Mouse (Mus musculus) heart, adult 18-20 months (tissue): ENCODE measurements at regions not wholly inside any gene's neighbourhood (a gene's known extent, or its start where the extent isn't known, plus 50 kb on each side); places are given as distances from the start of the nearest gene placed in this dataset.
A peak's percentile ranks its signal among the peaks of the same experiment; 100 is the strongest.

Experiments
- DNase-seq, 2 experiments: peaks; one replicate each; pipeline ENCODE4 v3.0.0; 2021 to 2022; ENCODE audit warnings: mixed read lengths in 1 of 2

DNA sequence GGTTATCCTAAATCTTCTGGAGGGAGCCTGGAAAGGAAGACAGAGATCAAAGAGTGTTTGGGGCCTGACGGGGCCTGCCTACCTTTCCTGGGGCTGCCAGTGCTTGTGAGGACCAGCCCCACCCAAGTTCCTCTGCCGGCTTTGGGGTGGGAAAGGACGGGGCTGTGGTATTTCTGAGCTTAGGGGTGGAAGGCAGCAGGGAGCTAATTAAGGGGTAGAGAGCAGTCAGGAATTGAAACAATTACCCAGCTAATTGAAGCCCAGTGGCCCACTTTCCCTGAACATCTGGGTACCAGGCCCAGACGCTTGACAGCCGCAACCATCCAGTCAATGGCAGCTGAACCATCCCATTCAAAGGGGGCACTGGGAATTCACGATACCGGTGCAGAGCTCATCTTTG is 101.2 kb upstream of the Mycn start:
- no peak for DNase-seq

DNA sequence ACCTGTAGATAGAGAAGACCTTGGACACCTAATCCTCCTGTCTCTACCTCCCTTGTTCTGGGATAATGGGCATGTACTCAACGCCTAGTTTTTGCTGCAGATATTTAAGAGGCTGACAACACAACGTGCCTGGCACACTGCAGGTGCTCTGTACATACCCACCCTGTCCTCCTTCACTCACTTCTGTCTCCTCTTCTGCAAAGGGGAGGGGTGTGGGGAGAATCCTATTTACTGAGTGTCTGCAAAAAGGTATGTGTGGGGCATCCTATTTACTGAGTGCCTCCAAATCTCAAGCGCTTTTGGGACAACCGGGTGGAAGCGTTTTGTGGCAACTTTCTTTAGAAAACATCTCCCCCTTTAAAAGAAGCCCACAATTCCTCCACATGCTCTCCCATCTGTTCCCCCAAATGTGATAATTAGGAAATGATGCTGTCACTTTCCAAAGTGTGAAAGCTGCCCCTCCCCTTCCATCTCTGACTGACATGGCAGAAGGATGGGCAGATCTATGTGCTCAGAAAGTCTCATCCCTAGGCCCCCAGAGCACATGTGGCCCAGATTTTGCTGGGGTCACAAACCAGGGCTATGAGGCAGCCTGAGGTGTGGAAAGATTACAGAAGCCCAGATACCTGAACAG is 93.5 kb upstream of the Mycn start:
- DNase-seq: no peak

GRCm38 (mm10) chr12:13030333-13030732 is 88.6 kb upstream of the Mycn start:
- no peak for DNase-seq

DNA sequence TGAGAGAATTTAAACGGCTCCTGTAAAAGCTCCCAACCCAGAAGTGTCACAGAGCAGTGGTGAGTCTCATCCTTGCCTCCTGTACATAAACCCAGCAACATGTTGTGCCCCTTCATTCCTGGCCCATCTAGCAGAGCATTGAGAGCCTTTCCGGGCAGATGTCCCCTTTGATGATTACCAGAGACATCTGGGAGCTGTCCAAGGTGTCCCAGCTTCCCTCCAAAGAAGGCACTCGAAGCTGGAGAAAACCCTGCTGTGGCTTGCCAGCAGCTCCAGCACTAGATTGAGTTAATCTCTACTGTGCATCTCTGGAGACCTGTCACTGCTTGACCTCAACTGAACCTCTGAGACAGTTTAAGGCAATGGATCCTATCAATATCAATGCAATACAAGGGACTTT is 86.4 kb upstream of the Mycn start:
- no peak for DNase-seq

GRCm38 (mm10) chr12:13026041-13026580 is 84.4 kb upstream of the Mycn start:
- peak; percentile 38 to 49 for DNase-seq

DNA sequence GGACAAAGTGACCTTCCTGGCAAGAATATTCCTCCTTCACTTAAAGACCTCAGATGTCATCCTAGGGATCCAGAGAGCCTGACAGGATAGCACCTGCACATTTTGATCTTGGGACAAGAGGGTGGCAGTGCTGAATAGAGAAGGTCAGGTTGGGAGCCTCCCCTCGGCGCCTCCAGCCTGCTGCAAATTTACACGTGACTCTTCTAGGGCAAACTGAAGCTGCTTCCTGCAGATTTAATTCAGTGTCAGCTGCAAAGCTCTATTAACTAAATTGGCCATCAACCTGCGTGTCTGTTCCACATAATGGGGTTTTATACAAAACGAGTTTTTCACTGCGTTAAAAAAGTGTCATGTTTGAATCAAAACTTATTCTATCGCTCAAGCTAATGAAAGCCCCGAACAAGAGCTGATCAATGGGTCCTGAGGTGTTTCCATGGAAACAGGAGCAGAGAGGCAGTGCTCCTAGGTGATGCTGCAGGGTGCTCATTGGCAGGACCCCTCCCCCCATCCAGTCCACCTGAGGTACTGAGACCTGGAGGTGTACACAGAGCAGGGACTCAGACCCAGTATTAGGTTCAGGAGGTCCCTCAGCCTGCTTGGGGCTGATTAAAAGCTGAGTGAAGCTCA is 82.6 kb upstream of the Mycn start:
- DNase-seq: no peak

DNA sequence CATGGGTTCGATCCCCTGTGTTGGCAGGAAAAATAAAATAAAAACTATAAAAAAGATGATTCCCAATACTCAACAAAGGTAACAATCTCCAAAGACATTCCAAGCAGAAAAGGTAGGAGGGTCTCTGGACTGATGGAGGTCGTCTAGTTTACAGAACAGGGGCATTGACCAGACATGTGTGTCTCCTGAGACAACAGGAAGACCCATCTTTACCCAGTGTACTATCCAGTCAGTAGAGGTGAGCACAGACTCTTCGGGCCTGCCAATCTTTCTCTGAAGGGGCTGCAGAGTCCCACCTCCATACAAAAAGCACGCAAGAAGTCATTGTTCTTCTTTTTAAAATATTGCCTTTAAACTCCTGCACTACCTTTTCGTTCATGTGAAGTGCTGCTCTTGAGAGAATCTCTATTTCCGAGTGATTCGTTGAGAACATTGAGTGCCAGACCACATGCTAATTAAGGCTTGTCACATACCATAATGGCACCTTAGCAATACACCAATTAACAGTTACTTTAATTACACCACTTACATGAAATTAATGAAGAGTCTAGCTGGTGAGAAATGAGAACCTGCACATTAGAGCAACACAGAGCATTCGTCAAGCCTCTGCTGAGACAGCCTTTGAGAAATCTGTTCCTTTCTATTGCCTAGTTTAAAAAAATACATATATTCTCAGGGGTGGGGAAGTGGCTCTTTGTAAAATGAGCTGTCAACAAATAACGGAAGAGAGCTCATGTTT is 69.5 kb upstream of the Mycn start:
- no peak for DNase-seq

DNA sequence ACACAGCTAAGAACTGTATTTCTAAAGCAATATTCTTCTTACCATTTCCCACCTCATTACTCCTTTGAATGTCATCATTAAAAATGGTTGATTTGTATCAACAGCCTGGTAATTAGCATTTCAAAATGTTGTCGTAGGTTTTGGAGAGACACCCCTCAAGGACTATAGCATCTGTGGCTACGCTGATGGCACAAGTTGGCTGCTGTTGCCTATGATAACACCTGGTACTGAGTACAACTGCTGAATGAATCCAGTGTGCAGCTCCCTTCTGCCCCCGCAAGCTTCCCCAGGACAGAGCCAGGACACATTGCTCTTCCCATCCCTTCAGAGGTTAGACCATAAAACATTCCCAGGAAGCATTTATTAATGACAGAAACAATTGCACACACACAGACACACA is 68.7 kb upstream of the Mycn start:
- DNase-seq: no peak

- peak in 1 of 2 experiments; percentile 49 for DNase-seq
Measured at GRCm38 (mm10) chr12:13009470-13009869, 67.8 kb upstream of the Mycn start.

- no peak for DNase-seq
Measured at GRCm38 (mm10) chr12:13002703-13003102, 61.0 kb upstream of the Mycn start.

GRCm38 (mm10) chr12:13002069-13002590 is 60.4 kb upstream of the Mycn start:
- no peak for DNase-seq

DNA sequence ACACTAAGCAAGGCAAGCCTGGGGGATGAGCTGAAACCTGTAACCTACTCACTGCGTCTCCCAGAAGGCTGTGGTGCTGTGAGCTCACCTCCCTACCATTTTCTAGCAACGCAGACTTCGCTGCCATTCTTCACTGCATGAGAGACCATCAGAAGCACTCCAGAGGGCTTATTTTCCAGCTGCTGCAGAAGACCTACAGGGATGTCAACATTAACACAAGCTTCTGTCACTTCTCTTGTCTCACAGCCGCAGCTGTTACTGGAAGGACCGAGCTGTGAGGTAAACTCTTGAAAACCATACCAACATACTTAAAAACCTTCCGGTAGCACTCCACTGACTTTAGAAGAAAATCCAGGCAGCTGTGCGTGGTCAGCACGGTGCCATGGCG is 54.3 kb upstream of the Mycn start:
- peak in 1 of 2 experiments; percentile 10 for DNase-seq

DNA sequence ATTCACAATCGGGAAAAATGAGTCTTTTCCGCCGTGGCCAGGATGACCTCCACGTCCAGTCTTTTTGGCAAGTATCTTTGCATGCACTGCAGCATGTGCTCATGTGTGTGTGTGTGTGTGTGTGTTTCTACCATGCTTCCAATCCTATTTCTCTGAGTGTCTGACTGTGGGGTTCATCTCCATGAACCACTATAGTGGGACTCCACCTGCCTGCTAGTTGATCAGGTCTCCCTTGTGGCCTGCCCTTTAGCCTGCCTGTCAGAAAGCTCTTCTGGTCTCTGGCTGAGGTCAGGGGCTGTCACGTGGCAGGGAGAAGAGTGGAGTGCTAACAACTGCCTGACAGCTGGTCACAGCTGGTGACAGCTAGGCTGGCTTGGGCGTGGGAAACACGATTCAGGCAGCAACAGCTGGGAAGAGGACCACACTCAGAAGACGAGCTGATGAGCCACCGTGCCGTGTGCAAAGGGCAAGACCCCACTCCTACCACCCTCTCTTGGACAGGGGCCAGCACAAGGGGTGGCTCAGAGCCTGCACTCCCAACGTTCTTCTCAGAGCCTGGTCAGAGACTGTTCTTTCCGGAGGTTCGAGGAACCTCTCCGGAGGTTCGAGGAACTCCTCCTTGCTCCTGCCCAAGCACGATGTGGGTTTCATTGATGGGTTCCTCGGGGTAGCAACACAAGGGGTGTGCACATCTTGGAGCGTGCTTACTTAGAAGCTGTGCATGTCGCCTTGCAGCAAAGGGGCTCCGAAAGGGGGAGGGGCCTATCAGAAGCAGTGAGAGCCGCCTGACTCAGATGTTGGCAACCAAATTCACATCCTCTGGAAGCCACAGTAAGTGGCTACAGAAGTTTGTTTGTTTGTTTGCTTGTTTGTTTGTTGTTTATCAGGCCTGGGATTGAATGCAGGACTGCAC is 53.6 kb upstream of the Mycn start:
- peak; percentile 81 to 88 for DNase-seq

- peak; percentile 33 to 62 for DNase-seq
Measured at GRCm38 (mm10) chr12:12993894-12994714, 52.4 kb upstream of the Mycn start.
